Mouse (Mus musculus) G1E-ER4 (cell line): ENCODE data around the gene Ttll5. TPM values are rescaled to one million over a fixed set of nuclear protein-coding genes. Genes with fewer than 3 reads are reported as not detected.

Source experiments
- GATA1 ChIP-seq: IDR thresholded peaks from one replicate; pipeline ENCODE4 v1.8.0; 2012; ENCODE audit warnings: low read length, inconsistent platforms
- polyA plus RNA-seq: library from polyadenylated mRNA; stranded (reverse); fragments of >175 nt; gene quantifications from 2 replicates; pipeline ENCODE4 v1.2.3, GENCODE M21; 2012

Gene Ttll5
- polyA plus RNA-seq, 1 experiment = 11.0 TPM

- no peak for TF ChIP-seq GATA1
Observed at GRCm38 (mm10) chr12:85825822-85826221, 1.4 kb downstream of the Ttll5 start.

- no peak for TF ChIP-seq GATA1
Observed at GRCm38 (mm10) chr12:85828856-85829255, 4.4 kb downstream of the Ttll5 start.

- no peak for TF ChIP-seq GATA1
Observed at GRCm38 (mm10) chr12:85829866-85830265, 5.4 kb downstream of the Ttll5 start.

GRCm38 (mm10) chr12:85830691-85831090 lies 6.2 kb downstream of the Ttll5 start:
- no peak for TF ChIP-seq GATA1

GRCm38 (mm10) chr12:85834543-85834942 lies 10.1 kb downstream of the Ttll5 start:
- no peak for TF ChIP-seq GATA1

- no peak for TF ChIP-seq GATA1
Observed at GRCm38 (mm10) chr12:85837765-85838164, 13.3 kb downstream of the Ttll5 start.

- no peak for TF ChIP-seq GATA1
Observed at GRCm38 (mm10) chr12:85839371-85840000, 15.0 kb downstream of the Ttll5 start.

- no peak for TF ChIP-seq GATA1
Observed at GRCm38 (mm10) chr12:85848164-85848958, 23.9 kb downstream of the Ttll5 start.

GRCm38 (mm10) chr12:85850661-85851060 lies 26.2 kb downstream of the Ttll5 start:
- TF ChIP-seq GATA1 = no peak

GRCm38 (mm10) chr12:85853836-85854235 lies 29.4 kb downstream of the Ttll5 start:
- no peak for TF ChIP-seq GATA1

GRCm38 (mm10) chr12:85854271-85854670 lies 29.8 kb downstream of the Ttll5 start:
- no peak for TF ChIP-seq GATA1

GRCm38 (mm10) chr12:85857300-85857699 lies 32.8 kb downstream of the Ttll5 start:
- TF ChIP-seq GATA1 = no peak

GRCm38 (mm10) chr12:85859111-85859510 lies 34.7 kb downstream of the Ttll5 start:
- no peak for TF ChIP-seq GATA1

GRCm38 (mm10) chr12:85859511-85860189 lies 35.2 kb downstream of the Ttll5 start:
- no peak for TF ChIP-seq GATA1

- no peak for TF ChIP-seq GATA1
Observed at GRCm38 (mm10) chr12:85862514-85862913, 38.1 kb downstream of the Ttll5 start.

GRCm38 (mm10) chr12:85865526-85865925 lies 41.1 kb downstream of the Ttll5 start:
- TF ChIP-seq GATA1 = no peak
